Mouse (Mus musculus) megakaryocyte, embryonic 14.5 days (primary cell): ENCODE measurements at regions not wholly inside any gene's neighbourhood (a gene's known extent, or its start where the extent isn't known, plus 50 kb on each side); places are given as distances from the start of the nearest gene placed in this dataset.
"Not testable (repeated sequence)": the region's sequence is repeated elsewhere in the genome, so short reads cannot be mapped to it uniquely, and the experiment has no call there.

ENCODE experiments used
- H3K27me3 ChIP-seq: replicated peaks from 2 replicates; pipeline ENCODE3; 2012; ENCODE audit warnings: inconsistent platforms
- H3K36me3 ChIP-seq: replicated peaks from 2 replicates; pipeline ENCODE3; 2012; ENCODE audit warnings: low read length, inconsistent platforms, mixed read lengths
- H3K4me1 ChIP-seq: 2 replicates; pipeline ENCODE4 v1.6.1; 2012; ENCODE audit warnings: inconsistent platforms
- H3K4me3 ChIP-seq: replicated peaks from 2 replicates; pipeline ENCODE3; 2012; ENCODE audit warnings: moderate library complexity, mild to moderate bottlenecking, inconsistent platforms
- H3K9me3 ChIP-seq: 2 replicates; pipeline ENCODE4 v1.6.1; 2012; ENCODE audit warnings: inconsistent platforms
- FLI1 ChIP-seq: IDR thresholded peaks from 2 replicates; pipeline ENCODE4 v1.6.1; 2012; ENCODE audit warnings: low read length, inconsistent platforms, mixed read lengths
- GATA1 ChIP-seq: IDR thresholded peaks from 3 replicates; pipeline ENCODE4 v1.6.1; 2012; ENCODE audit warnings: mixed read lengths, low read length, inconsistent platforms, borderline replicate concordance

DNA sequence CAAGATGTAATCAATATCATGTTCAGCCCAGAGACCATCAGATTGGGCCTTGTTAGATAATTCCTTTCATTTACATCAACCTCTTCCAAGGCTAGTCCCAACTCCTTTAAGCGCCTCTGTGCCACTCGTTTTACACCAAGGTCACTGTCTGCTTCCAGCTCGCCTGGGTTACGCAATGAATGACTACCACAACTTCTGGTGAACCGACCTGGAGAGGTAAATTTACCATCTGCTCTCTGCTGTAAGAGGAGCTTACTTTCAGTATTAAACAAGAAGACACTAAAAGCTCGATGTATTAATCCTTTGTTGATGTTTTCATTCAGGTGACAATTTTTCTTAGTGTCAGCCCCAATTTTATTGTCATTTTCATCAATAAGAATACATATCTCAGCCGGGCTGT lies 51.7 kb upstream of the Fam174b start:
- TF ChIP-seq FLI1 (no peak), GATA1 (no peak)
- Histone ChIP-seq H3K4me3 (no peak overlapping the region), H3K36me3 (no peaks in the 10 kb centered on the region), H3K4me1 (no peaks in the 10 kb centered on the region), H3K27me3 (no peaks in the 10 kb centered on the region), H3K9me3 (no peaks in the 10 kb centered on the region)

DNA sequence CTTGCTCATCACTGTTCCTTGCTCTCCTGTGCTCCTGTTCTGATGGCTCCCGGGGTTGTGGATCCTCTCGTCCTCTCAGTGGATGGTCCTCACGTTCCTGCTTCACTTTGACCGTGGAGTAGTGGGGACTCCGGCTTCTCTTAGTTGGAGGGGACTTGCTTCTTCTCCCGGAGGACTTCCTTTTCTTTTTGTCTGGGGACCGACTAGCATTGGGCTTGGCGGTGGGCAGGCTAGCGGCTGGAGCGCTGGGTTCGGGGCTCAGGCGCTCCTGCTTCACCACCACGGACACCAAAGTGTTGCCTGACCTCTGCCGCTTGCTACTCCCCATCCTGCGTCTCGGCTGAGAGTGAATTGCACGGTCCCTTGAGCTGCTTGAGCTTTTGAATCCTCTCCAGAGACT lies 53.9 kb upstream of the Fam174b start:
- not testable (repeated sequence) for H3K36me3 ChIP-seq, H3K9me3 ChIP-seq, H3K27me3 ChIP-seq, H3K4me3 ChIP-seq, H3K4me1 ChIP-seq

- no peaks in the 10 kb centered on the region for H3K36me3 ChIP-seq
- H3K27me3 ChIP-seq: no peaks in the 10 kb centered on the region
- no peak for TF ChIP-seq GATA1
- TF ChIP-seq FLI1: no peak
- H3K9me3 ChIP-seq: no peaks in the 10 kb centered on the region
- H3K4me3 ChIP-seq: no peak overlapping the region
- no peaks in the 10 kb centered on the region for H3K4me1 ChIP-seq
Observed at GRCm38 (mm10) chr7:73682756-73683155, 57.3 kb upstream of the Fam174b start.

DNA sequence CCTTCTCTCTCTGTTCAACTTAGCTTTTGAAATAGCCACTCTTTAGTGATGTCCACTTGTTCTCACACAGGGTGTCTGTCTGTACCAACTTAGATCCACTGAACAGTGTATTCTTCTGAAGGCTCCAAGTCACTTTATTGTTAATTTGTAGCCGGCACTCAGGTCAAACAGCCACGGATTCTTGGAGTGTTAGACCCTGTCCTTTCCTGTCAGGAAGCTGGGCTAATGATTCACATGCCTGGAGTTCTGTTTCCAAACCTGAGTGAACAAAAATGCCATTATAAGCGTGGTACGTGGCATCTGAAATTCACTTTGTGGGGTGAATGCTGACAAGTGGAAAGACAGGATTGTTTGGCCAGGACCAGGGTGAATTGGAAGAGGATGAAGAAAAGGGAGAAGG lies 69.5 kb upstream of the Fam174b start:
- Histone ChIP-seq H3K4me1 (no peaks in the 10 kb centered on the region), H3K9me3 (no peaks in the 10 kb centered on the region), H3K36me3 (no peaks in the 10 kb centered on the region), H3K27me3 (peaks cover 13% of the 10 kb centered on the region), H3K4me3 (no peak overlapping the region)
- TF ChIP-seq FLI1 (no peak), GATA1 (no peak)

GRCm38 (mm10) chr7:73668791-73669190 lies 71.3 kb upstream of the Fam174b start:
- H3K27me3 ChIP-seq: peaks cover 14% of the 10 kb centered on the region
- no peak for TF ChIP-seq FLI1
- TF ChIP-seq GATA1: no peak

DNA sequence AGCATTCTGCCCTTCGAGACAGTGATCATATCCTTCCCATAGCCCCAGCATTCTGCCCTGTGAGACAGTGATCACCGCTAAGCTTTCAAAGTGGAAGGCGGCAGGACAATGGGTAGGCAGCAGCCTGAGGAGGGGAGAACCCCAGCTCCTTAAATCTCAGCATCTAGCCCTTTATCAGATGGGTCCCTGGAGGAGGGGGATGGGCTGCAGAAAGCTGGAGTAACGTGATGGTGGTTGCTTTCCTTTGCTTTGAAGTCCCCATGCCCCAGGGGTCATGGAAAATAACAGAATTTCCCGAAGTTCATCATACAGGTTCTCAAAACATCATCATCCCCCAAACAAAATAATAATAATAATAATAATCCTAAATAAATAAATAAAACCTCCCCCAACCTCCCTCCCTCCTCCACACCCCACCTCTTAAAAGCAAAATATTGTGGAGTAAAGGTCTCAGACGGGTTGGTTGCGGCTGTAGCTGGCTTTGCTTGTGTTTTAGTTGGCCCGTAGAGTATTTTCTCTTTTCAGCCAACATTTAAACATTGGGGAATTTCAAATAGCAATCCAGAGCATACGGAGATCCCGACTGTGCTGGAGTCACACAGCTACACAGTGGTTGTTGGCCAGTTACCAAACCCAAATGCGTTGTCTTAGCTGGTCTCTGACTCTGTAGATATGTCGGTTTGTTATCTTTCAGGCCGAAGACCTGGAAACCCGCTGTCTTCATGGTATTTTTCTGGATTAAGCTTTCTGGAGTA lies 73.0 kb upstream of the Fam174b start:
- TF ChIP-seq GATA1 (no peak), FLI1 (no peak)
- H3K36me3 ChIP-seq: no peaks in the 10 kb centered on the region
- no peak overlapping the region for H3K4me3 ChIP-seq
- H3K27me3 ChIP-seq: peaks cover 14% of the 10 kb centered on the region
- no peaks in the 10 kb centered on the region for H3K4me1 ChIP-seq
- no peaks in the 10 kb centered on the region for H3K9me3 ChIP-seq

More at GRCm38 (mm10) chr7:73668791-73669190, 71.3 kb upstream of the Fam174b start:
- Histone ChIP-seq H3K36me3 (no peaks in the 10 kb centered on the region), H3K4me1 (no peaks in the 10 kb centered on the region), H3K4me3 (no peak overlapping the region), H3K9me3 (no peaks in the 10 kb centered on the region)

GRCm38 (mm10) chr7:73664962-73665361 lies 75.1 kb upstream of the Fam174b start:
- Histone ChIP-seq H3K9me3 (no peaks in the 10 kb centered on the region), H3K4me1 (no peaks in the 10 kb centered on the region), H3K4me3 (no peak overlapping the region), H3K36me3 (no peaks in the 10 kb centered on the region), H3K27me3 (peaks cover 15% of the 10 kb centered on the region)
- TF ChIP-seq GATA1 (no peak), FLI1 (no peak)

GRCm38 (mm10) chr7:73662536-73662935 lies 77.6 kb upstream of the Fam174b start:
- H3K4me3 ChIP-seq: no peak overlapping the region
- H3K36me3 ChIP-seq: no peaks in the 10 kb centered on the region
- peaks cover 13% of the 10 kb centered on the region for H3K27me3 ChIP-seq
- TF ChIP-seq FLI1 (no peak), GATA1 (no peak)
- H3K4me1 ChIP-seq: no peaks in the 10 kb centered on the region
- no peaks in the 10 kb centered on the region for H3K9me3 ChIP-seq

GRCm38 (mm10) chr7:73661901-73662300 lies 78.2 kb upstream of the Fam174b start:
- no peaks in the 10 kb centered on the region for H3K9me3 ChIP-seq
- H3K4me3 ChIP-seq: no peak overlapping the region
- TF ChIP-seq GATA1 (no peak), FLI1 (no peak)
- no peaks in the 10 kb centered on the region for H3K4me1 ChIP-seq
- H3K36me3 ChIP-seq: no peaks in the 10 kb centered on the region
- H3K27me3 ChIP-seq: peaks cover 15% of the 10 kb centered on the region

DNA sequence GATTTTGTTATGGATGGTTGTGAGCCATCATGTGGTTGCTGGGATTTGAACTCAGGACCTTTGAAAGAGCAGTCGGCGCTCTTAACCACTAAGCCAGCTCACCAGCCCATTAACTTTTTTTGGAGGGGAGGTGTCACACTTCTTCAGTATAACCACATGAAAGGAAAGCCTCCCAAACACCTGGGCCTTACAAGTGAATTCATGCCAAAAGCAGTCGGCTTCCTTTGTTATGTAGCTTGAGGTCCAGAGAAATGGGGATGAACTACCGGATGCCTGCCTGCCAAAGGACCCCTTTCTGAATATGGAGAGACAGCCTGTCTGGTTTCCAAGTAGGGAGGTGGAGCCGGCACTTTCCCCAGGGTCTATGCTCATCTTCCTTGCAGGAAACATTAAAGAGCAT lies 80.6 kb upstream of the Fam174b start:
- no peak overlapping the region for H3K4me3 ChIP-seq
- TF ChIP-seq GATA1 (no peak), FLI1 (no peak)
- peaks cover 3% of the 10 kb centered on the region for H3K4me1 ChIP-seq
- no peaks in the 10 kb centered on the region for H3K36me3 ChIP-seq
- no peaks in the 10 kb centered on the region for H3K9me3 ChIP-seq
- peaks cover 11% of the 10 kb centered on the region for H3K27me3 ChIP-seq

- TF ChIP-seq GATA1 (no peak), FLI1 (no peak)
- H3K4me1 ChIP-seq: peaks cover 6% of the 10 kb centered on the region
- H3K4me3 ChIP-seq: no peak overlapping the region
- H3K36me3 ChIP-seq: no peaks in the 10 kb centered on the region
- peaks cover 13% of the 10 kb centered on the region for H3K27me3 ChIP-seq
- H3K9me3 ChIP-seq: no peaks in the 10 kb centered on the region
Observed at GRCm38 (mm10) chr7:73657283-73657682, 82.8 kb upstream of the Fam174b start.

GRCm38 (mm10) chr7:73656424-73656795 lies 83.7 kb upstream of the Fam174b start:
- H3K36me3 ChIP-seq, H3K4me3 ChIP-seq, H3K4me1 ChIP-seq, H3K9me3 ChIP-seq: not testable (repeated sequence)
- peaks cover 13% of the 10 kb centered on the region for H3K27me3 ChIP-seq
